11 mouse cellular contexts compared by ENCODE assay signal in the genomic region with DNA sequence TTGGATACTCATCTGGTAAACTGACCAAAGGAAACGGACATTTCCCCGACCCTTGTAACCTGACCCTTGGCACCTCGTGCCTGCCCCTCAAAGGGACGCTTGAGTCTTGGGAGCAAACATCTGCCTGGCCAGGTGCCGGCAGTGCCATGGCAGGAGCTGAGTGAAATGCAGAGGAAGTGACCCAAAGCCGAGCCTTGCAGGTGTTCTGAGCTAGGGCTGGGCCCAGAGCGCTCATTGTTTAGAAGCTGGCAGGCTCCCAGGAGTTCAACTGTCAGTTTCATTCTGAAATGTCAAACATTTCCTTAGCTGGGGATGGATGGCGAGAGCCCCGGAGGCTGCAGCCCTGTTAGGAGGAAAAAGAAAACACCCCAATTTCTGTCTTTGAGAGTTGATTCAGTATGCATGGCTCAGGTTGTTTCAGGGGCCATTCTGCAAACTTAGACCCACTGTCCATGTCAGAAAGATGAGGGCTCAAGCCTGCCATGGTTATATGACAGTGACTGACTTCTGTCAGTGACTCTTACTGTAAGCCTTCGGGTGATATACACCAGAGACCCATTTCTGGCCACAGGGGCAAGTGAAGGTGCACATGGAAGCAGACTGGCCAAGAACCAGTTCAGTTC.
DNase-seq lines count a peak whose midpoint lies in the region; ATAC-seq and TF ChIP-seq lines count a peak whose summit lies in the region.
"Had no signal": no experiment of that assay in that cellular context is flagged by ENCODE, and none has a peak within 500 bp of the region (broad histone marks: within the 10 kb centered on the region; RNA-seq: fewer than 3 reads in every experiment).

No protein-coding gene starts in this region.

- no peak overlapping the region for H3K9ac ChIP-seq in liver, postnatal 0 days (replicated peaks)

- no peaks in the 10 kb centered on the region for H3K36me3 ChIP-seq in liver, postnatal 0 days (replicated peaks; ENCODE audit: insufficient read depth, low read length)

- H3K27ac ChIP-seq in liver, postnatal 0 days (ENCODE audit: low read depth) = peak overlapping the region; percentile 61

- no peak for TF ChIP-seq CTCF in liver, postnatal 0 days (IDR thresholded peaks at IDR 0.05; ENCODE audit: low read depth)

- peaks cover 16% of the 10 kb centered on the region for H3K4me1 ChIP-seq in liver, postnatal 0 days (ENCODE audit: insufficient read depth)

- DNase-seq in liver, postnatal 0 days = peak; percentile 36
- no peak for DNase-seq in liver
- peak; percentile 33 for DNase-seq in kidney, adult 18-20 months
- peak; percentile 48 for DNase-seq in lung, postnatal 10 days
- peak; percentile 88 for DNase-seq in thymus, postnatal 25 days
- no peak for DNase-seq in adrenal gland, adult 18-20 months (ENCODE audit: low spot score in 2 of 2)
- no peak for DNase-seq in layer of hippocampus, adult 18-20 months (ENCODE audit: low spot score in 2 of 2)
- DNase-seq in adrenal gland, postnatal 25 days = no peak
- DNase-seq: cerebellum, adult 2 months; gastrocnemius, postnatal 36 days had no signal

- no peak for TF ChIP-seq EP300 in liver, postnatal 0 days (IDR thresholded peaks at IDR 0.05; ENCODE audit: low read depth)

- H3K4me2 ChIP-seq in liver, postnatal 0 days (ENCODE audit: low read depth, low read length) = no peak overlapping the region

- no peaks in the 10 kb centered on the region for H3K27me3 ChIP-seq in liver, postnatal 0 days (ENCODE audit: insufficient read depth, low read length)

- no peaks in the 10 kb centered on the region for H3K9me3 ChIP-seq in liver, postnatal 0 days (ENCODE audit: low read length)
- H3K9me3 ChIP-seq: G1E had no signal

- 38% methylated on average over 10 of the region's 10 CpGs for WGBS in liver, postnatal 0 days (ENCODE audit: insufficient replicate concordance)

- ATAC-seq in liver, postnatal 0 days = peak; percentile 51

- H3K4me3 ChIP-seq in liver, postnatal 0 days (ENCODE audit: low read depth, low read length) = no peak overlapping the region

Comparison
In these comparisons a context has a peak if more than half of its experiments do, and no peak if none do; other contexts are left out.
1. DNase-seq: peak in liver, postnatal 0 days (single experiment), kidney, adult 18-20 months (single experiment), lung, postnatal 10 days (single experiment) and thymus, postnatal 25 days (single experiment); none in liver (single experiment), adrenal gland, adult 18-20 months (0 of 2), layer of hippocampus, adult 18-20 months (0 of 2) and adrenal gland, postnatal 25 days (single experiment).